19 mouse cellular contexts compared by ENCODE assay signal in the genomic region with DNA sequence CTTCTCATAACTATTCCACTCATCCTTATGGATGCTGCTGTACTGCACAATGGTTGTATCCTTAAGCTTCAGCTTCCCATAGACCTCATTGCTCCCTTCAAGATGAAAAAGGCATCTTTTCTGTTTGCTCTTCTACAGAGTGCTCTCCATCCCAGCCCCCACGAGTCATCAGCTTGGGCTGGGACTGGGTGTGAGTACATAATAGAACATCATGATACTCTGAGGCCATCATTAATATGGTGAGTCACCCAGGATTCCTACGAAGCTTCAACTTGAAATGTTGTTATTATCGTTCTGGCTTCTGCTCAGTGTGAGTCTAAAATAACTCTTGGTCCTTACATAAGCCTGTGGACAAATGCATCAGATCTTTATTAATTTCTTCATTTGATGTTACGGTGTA.
"Had no signal": no experiment of that assay in that cellular context is flagged by ENCODE, and none has a peak within 500 bp of the region (broad histone marks: within the 10 kb centered on the region; RNA-seq: fewer than 3 reads in every experiment).

No protein-coding gene starts in this region.

- H3K4me3 ChIP-seq: limb, embryonic 10.5 days; liver, embryonic 15.5 days; midbrain, embryonic 10.5 days; myocyte; neural tube, embryonic 15.5 days; stomach, embryonic 15.5 days had no signal

- H3K27ac ChIP-seq: limb, embryonic 10.5 days; liver, embryonic 15.5 days; midbrain, embryonic 10.5 days; neural tube, embryonic 15.5 days; stomach, embryonic 15.5 days had no signal

- H3K4me2 ChIP-seq: liver, embryonic 11.5 days; liver, embryonic 15.5 days; lung, embryonic 14.5 days; neural tube, embryonic 15.5 days; stomach, embryonic 15.5 days had no signal

- H3K36me3 ChIP-seq: limb, embryonic 10.5 days; liver, embryonic 15.5 days; midbrain, embryonic 10.5 days; stomach, embryonic 15.5 days had no signal

- DNase-seq: kidney, adult 11 months; kidney, adult 9 months; kidney, postnatal 10 days; kidney, postnatal 4 days; lung, embryonic 14.5 days; lung, postnatal 10 days; lung, postnatal 4 days; midbrain, embryonic 14.5 days; retina, postnatal 1 day; right cerebral cortex, postnatal 4 days; thymus, adult 2 months; thymus, postnatal 25 days had no signal

- H3K9me3 ChIP-seq: limb, embryonic 10.5 days; liver, embryonic 15.5 days; midbrain, embryonic 10.5 days; neural tube, embryonic 15.5 days; stomach, embryonic 15.5 days had no signal

- H3K9ac ChIP-seq: liver, embryonic 15.5 days; lung, embryonic 14.5 days; neural tube, embryonic 15.5 days; stomach, embryonic 15.5 days had no signal

- H3K27me3 ChIP-seq: liver, embryonic 15.5 days; neural tube, embryonic 15.5 days; stomach, embryonic 15.5 days had no signal

- H3K4me1 ChIP-seq: limb, embryonic 10.5 days; liver, embryonic 15.5 days; midbrain, embryonic 10.5 days; neural tube, embryonic 15.5 days; stomach, embryonic 15.5 days had no signal
